Mouse (Mus musculus) heart, embryonic 14.5 days (tissue): ENCODE measurements around the gene Sgcd. TPM values are rescaled to one million over a fixed set of nuclear protein-coding genes. Genes with fewer than 3 reads are reported as not detected.
A peak's percentile ranks its signal among the peaks of the same experiment; 100 is the strongest.

Source experiments
- ATAC-seq: fragments of 200-750 bp; cut with Nextera tagmentation; 2 replicates; pipeline ENCODE4 v1.8.0; 2017; ENCODE audit warnings: low read depth, moderate TSS enrichment; ENCODE audit not compliant: insufficient number of reproducible peaks, insufficient read depth, low FRiP score
- H3K27ac ChIP-seq, 2 experiments: fragments of 200-500 bp in 1 of 2; fragments of 300-500 bp in 1 of 2; sonication (generic) in 1 of 2; replicated peaks in 1 of 2; 2 replicates each; pipeline ENCODE4 v1.5.1; 2012 to 2014; ENCODE audit warnings: low read depth in 2 of 2, low read length in 2 of 2, control low read depth in 1 of 2, mild to moderate bottlenecking in 1 of 2, mixed read lengths in 1 of 2; ENCODE audit not compliant: control insufficient read depth in 1 of 2, insufficient read depth in 1 of 2
- H3K27me3 ChIP-seq: fragments of 300-500 bp; sonication (generic); 2 replicates; pipeline ENCODE4 v1.6.1; 2014; ENCODE audit warnings: mild to moderate bottlenecking, low read length, control low read depth; ENCODE audit not compliant: control insufficient read depth, insufficient read depth
- H3K36me3 ChIP-seq: fragments of 300-500 bp; sonication (generic); 2 replicates; pipeline ENCODE4 v1.6.1; 2014; ENCODE audit warnings: mild to moderate bottlenecking, control low read depth, low read length, mixed read lengths; ENCODE audit not compliant: control insufficient read depth, insufficient read depth
- H3K4me1 ChIP-seq, 2 experiments: fragments of 200-500 bp in 1 of 2; fragments of 300-500 bp in 1 of 2; sonication (generic) in 1 of 2; 2 replicates each; pipeline ENCODE4 v1.6.1; 2012 to 2014; ENCODE audit warnings: low read length in 2 of 2, control low read depth in 1 of 2, mixed read lengths in 1 of 2; ENCODE audit not compliant: control insufficient read depth in 2 of 2, insufficient read depth in 2 of 2
- H3K4me2 ChIP-seq: fragments of 300-500 bp; sonication (generic); 2 replicates; pipeline ENCODE4 v1.6.1; 2014; ENCODE audit warnings: mild to moderate bottlenecking, low read length
- H3K4me3 ChIP-seq, 2 experiments: fragments of 200-500 bp in 1 of 2; fragments of 300-500 bp in 1 of 2; sonication (generic) in 1 of 2; 2 replicates each; pipeline ENCODE4 v1.5.1; 2012 to 2014; ENCODE audit warnings: low read length in 2 of 2, mild to moderate bottlenecking in 2 of 2, control low read depth in 1 of 2, low read depth in 1 of 2, moderate library complexity in 1 of 2; ENCODE audit not compliant: control insufficient read depth in 1 of 2, insufficient read depth in 1 of 2
- H3K9ac ChIP-seq: fragments of 300-500 bp; sonication (generic); 2 replicates; pipeline ENCODE4 v1.6.1; 2014; ENCODE audit warnings: mild to moderate bottlenecking, low read length
- H3K9me3 ChIP-seq: fragments of 300-500 bp; sonication (generic); 2 replicates; pipeline ENCODE4 v1.6.1; 2016; ENCODE audit warnings: low read length, control low read depth; ENCODE audit not compliant: control insufficient read depth
- WGBS: fragments of 180-500 bp; shearing (Covaris S2); extraction: QIAGEN DNeasy Blood & Tissue Kit; methylation state at CpG from one replicate; pipeline ENCODE4 v1.1.7; 2014; 5-methylcytosine and 5-hydroxymethylcytosine counted together
- polyA plus RNA-seq: library from polyadenylated mRNA; unstranded; fragments of >200 nt; fragmentation: Nextera tagmentation; extraction: Ambion mirVana; gene quantifications from 2 replicates; pipeline ENCODE4 v1.2.1, GENCODE M21; 2014

Gene Sgcd
- polyA plus RNA-seq, 1 experiment from 2014 or later = 8.9 TPM

DNA sequence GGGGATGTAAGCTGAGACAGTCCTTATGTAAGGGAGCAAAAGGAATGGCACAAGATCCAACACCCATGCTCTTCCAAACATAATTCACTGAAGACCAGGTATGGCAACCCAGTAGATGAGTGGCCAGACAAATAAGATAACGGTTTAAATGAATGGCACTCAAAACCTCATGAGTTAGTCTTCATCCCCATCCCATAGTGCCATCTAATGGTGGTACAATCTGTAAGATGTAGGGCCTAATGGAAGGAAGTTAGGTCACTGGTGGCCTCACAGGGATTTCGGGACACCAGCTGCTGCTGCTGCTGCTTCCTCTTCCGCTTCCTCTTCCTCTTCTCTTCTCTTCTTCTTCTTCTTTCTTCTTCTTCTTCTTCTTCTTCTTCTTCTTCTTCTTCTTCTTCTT lies 601.0 kb downstream of the Sgcd start:
- no peak for ATAC-seq
- 60% methylated on average over 3 of the region's 3 CpGs for WGBS
- Histone ChIP-seq H3K27me3 (no peaks in the 10 kb centered on the region), H3K4me2 (no peak overlapping the region), H3K9ac (no peak overlapping the region), H3K27ac (no peak overlapping the region), H3K4me3 (no peak overlapping the region), H3K9me3 (no peaks in the 10 kb centered on the region), H3K36me3 (no peaks in the 10 kb centered on the region), H3K4me1 (no peaks in the 10 kb centered on the region)

DNA sequence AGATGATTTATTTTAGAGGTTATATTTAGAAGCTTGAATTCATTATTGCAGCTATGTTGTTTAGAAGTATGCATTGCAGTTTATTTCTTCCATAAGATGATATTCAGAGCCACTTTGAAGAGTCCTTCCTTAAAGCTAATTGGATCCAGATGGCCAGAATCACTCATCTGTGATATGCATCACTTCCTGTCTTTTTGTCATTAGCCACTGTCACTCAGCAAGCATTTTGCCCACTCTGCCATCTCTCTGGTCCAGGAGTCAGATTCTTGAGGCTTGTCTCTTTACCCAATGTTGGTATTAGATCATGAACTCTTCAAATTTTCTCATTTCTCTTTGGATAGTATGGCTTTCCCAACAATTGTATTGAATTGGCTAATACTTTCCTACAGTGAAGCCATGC lies 602.6 kb downstream of the Sgcd start:
- Histone ChIP-seq H3K27me3 (no peaks in the 10 kb centered on the region), H3K4me1 (no peaks in the 10 kb centered on the region; a peak in 1 of 4 replicates), H3K4me2 (no peak overlapping the region), H3K9me3 (no peaks in the 10 kb centered on the region), H3K27ac (no peak overlapping the region), H3K9ac (no peak overlapping the region), H3K4me3 (no peak overlapping the region), H3K36me3 (no peaks in the 10 kb centered on the region)
- no peak for ATAC-seq

DNA sequence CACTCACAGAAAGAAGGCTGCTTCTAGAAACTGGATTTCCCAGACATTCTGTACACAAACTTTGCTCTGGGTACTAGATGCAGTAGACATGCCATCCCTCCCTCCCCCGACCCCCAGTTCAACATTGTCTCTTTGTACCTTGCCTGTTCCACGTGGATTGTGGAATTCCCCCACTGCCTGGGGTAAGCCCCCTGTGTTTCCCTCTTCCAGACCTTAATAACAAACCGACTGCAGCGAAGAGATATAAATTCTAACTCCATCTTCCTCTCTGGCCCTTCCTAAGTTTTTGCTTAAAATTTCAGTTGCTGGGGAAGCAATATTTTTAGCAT lies 609.2 kb downstream of the Sgcd start:
- H3K4me3 ChIP-seq = peak overlapping the region; percentile 52 to 55
- ATAC-seq = no peak
- peak overlapping the region; percentile 83 for H3K9ac ChIP-seq
- no peaks in the 10 kb centered on the region for H3K27me3 ChIP-seq
- 29% methylated on average over 4 of the region's 4 CpGs for WGBS
- no peaks in the 10 kb centered on the region for H3K9me3 ChIP-seq
- H3K27ac ChIP-seq = peak overlapping the region; percentile 95 to 96
- peaks cover 4 to 14% of the 10 kb centered on the region in 2 experiments for H3K4me1 ChIP-seq
- H3K36me3 ChIP-seq = no peaks in the 10 kb centered on the region
- peak overlapping the region; percentile 79 for H3K4me2 ChIP-seq

DNA sequence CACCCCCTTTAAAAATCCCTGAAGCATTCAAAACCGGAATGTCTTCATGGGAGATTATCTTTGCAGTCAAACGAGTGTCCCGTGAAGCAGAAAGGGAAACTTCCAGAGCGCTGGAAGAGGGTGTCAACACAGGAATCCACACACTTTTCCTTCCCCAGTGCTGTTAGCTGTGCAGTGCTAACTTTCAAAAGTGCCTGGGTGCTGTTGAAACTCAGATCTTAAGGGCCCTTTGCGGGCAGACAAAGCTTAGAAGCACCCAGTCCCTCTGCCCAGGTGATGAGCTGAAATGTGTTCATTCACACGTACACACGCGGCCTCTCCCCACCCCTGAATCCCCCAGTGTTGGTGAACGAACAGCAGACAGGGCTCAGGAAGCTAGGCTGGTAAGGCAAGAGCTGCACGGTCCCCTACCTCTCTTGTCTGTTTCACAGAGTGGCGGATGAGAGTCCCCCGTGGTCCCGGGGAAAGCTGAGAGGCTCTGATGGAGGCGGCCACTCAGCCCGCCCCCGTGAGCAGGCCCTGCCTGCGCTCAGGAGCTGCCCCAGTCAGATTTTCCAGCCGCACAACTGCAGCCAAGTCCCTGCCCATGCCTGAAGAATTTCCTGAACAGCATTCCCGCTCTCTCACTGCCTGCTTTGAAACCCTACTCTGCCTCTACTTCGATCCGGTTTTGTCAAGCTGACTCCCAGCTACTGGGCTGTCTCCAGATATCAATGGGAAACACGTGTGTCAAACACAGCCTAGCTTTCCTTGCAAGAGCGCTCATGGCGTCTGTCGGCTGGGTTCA lies 609.7 kb downstream of the Sgcd start:
- ATAC-seq = peak; percentile 92
- WGBS = under 1% methylated on average over 25 of the region's 25 CpGs
- H3K4me3 ChIP-seq = peak overlapping the region; percentile 52 to 55
- H3K27ac ChIP-seq = peak overlapping the region; percentile 95 to 96
- H3K36me3 ChIP-seq = no peaks in the 10 kb centered on the region
- H3K4me2 ChIP-seq = peak overlapping the region; percentile 79
- no peaks in the 10 kb centered on the region for H3K9me3 ChIP-seq
- no peaks in the 10 kb centered on the region for H3K27me3 ChIP-seq
- H3K4me1 ChIP-seq = peaks cover 4 to 14% of the 10 kb centered on the region in 2 experiments
- H3K9ac ChIP-seq = peak overlapping the region; percentile 83

DNA sequence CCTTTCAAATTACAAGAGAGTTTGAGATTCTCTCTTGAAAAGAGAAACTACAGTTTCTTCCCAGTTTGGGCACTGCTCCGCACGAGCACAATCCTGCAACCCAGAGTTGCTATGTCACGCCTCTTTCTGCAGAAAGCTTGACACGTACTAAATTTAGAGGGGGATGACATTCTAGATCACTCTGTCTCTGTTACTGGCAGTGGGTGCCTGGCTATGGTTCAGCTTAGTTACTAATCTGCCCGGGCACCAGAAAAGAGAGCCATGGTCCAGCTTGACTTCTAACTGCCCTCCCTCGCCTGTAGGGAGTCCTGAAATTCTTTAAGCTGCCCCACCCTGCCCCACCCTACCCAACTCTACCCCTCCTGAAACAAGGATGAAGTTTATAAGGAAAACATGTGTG lies 611.3 kb downstream of the Sgcd start:
- H3K4me3 ChIP-seq = peak overlapping the region; percentile 5 to 55; a peak in 3 of 4 replicates
- peak overlapping the region; percentile 68 for H3K9ac ChIP-seq
- H3K27ac ChIP-seq = peak overlapping the region; percentile 87 to 93
- peak; percentile 60 for ATAC-seq
- peaks cover 4 to 17% of the 10 kb centered on the region in 2 experiments for H3K4me1 ChIP-seq
- H3K27me3 ChIP-seq = no peaks in the 10 kb centered on the region
- no peaks in the 10 kb centered on the region for H3K9me3 ChIP-seq
- 21% methylated on average over 6 of the region's 6 CpGs for WGBS
- H3K4me2 ChIP-seq = peak overlapping the region; percentile 79
- H3K36me3 ChIP-seq = no peaks in the 10 kb centered on the region

DNA sequence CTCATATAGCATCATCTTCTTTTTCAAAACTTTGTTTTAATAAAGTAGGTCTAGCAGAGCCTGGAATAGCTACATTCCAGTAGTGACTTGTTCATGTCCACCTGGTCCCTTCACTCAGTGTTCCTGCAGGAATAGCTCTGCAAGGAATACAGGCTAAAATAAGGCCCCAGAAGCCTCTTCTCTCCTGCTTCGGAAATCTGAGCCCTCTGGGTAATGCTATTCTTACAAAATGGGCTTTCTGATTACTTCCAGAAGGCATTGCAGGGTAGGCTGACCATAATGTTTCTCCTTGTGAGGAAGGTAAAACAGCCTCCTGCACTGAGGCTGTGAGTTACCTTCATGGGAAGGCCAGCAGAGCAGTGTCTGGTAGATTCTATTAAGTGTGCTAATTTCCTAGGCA lies 611.9 kb downstream of the Sgcd start:
- Histone ChIP-seq H3K36me3 (no peaks in the 10 kb centered on the region), H3K4me1 (peaks cover 7 to 22% of the 10 kb centered on the region in 2 experiments), H3K9me3 (no peaks in the 10 kb centered on the region), H3K27ac (peak overlapping the region; percentile 87 to 93), H3K9ac (peak overlapping the region; percentile 68), H3K4me2 (peak overlapping the region; percentile 79), H3K4me3 (peak overlapping the region in 1 of 2 experiments; percentile 55; a peak in 2 of 4 replicates), H3K27me3 (no peaks in the 10 kb centered on the region)
- WGBS = 27% methylated on average over 1 of the region's 1 CpGs
- no peak for ATAC-seq

DNA sequence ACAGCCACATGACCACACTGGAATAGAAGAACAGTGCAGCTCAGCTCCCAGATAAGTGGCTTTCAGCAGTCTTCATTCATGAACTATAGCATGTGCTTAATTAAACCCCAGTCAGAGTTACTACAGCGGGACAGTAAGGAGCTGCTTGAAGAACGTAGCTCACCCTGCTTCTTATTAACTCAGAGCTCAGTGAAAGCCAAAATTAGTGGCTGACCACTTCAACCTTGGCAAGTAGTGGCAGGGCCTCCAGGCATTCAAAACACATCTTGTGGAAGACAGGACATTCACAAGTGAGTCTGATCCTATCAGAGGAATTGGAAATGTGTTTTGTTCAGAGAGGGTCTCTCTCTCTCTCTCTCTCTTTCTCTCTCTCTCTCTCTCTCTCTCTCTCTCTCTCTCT lies 617.2 kb downstream of the Sgcd start:
- Histone ChIP-seq H3K4me1 (peaks cover 3 to 13% of the 10 kb centered on the region in 2 experiments), H3K4me2 (no peak overlapping the region), H3K27me3 (no peaks in the 10 kb centered on the region), H3K9me3 (no peaks in the 10 kb centered on the region), H3K36me3 (no peaks in the 10 kb centered on the region), H3K27ac (peak overlapping the region in 1 of 2 experiments; percentile 55; a peak in 2 of 4 replicates), H3K4me3 (no peak overlapping the region), H3K9ac (no peak overlapping the region)
- ATAC-seq = no peak
- 27% methylated on average over 2 of the region's 2 CpGs for WGBS
